Mouse (Mus musculus): ENCODE data around the gene Kpna3.

Gene Kpna3

DNA sequence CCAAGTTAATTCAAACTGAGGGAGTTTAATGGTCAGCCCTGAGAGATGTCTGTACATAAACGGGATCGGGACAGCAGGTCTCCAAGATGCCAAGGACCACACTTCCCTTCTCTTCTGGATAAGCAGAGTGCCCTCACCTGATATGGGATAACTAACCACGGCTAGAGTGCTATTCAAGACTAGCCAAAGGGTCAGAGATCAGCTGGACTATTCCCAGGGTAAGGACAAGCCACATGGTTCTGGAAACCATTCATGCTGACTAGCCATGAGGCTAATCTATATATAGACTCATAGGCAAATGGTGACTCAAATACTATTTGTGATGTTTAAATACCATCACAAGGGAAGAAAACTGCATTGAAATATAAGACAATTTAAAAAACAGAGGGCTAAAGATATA is 49.1 kb downstream of the Kpna3 start:
- no peak for DNase-seq

DNA sequence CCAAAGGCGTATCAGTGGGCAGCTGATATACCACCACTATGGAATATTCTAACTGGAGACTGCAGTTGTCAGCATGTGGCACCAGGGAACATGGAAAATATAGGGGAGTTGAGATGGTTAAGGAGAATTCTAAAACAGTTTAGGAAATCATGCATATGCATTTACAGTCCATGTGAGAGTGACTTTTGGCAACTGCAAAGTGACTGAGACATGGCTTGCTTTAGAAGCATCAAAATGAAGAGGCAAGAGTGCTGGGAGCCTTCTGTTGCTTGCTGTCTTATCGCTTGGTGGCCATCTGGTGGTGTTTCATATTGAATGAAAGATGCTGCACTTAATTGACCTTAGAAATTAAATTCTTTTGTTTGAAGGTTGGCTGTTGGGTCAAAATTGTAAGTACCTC is 72.4 kb downstream of the Kpna3 start:
- no peak for DNase-seq

DNA sequence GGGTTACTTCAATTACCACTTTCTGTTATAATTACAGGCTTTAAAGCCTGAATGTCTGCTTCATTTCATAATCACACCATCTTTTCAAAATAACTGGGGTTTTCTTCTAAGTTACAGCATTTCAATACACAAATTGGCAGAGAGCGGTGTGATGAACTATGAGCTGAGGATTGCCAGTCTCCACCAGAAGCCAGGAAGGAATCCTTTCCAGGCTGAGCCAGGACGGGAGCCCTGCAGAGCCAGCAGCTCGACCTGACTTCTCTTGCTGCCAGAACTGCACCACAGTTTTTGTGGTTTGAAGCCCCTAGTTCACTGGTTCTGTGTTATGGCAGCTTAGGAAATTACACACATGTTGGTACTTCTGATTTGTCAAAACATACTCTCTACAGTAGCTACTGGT is 75.0 kb downstream of the Kpna3 start:
- DNase-seq = no peak

DNA sequence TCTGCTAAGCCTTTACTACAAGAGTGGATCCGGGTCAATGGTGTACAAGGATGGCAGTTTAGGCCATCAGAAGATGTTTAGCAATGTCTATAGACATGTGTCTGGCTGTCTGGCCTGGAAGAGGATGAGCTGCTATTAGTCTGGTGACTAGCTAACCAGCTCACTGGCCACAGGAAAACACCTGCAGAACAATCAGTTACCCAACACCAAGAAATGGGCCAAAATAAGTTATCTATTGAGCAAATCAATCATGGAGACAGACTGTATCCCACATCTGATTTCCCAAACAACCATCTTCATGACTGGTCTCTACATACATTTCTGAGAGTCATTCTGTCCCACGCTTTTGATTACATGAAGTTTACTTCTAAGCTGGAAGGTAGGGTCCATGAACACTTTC is 75.9 kb downstream of the Kpna3 start:
- DNase-seq = no peak

DNA sequence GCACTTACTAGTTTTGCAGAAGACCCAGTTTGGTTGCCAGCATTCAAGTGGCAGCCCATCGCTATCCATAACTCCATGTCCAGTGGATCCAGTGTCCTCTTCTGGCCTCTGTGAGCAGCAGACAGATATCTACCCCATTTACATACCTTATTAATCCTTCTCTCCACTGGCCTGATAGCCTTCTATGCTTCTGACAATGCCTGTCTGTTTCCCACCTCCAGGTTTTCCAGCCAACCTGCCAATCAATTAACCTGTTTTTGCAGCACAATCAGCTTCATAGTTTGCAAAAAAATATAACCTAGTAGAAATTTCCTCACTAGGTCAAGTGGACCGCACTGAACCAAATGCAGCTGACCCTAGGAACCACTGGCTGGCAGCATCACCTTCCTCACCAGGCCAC is 77.4 kb downstream of the Kpna3 start:
- no peak for DNase-seq

DNA sequence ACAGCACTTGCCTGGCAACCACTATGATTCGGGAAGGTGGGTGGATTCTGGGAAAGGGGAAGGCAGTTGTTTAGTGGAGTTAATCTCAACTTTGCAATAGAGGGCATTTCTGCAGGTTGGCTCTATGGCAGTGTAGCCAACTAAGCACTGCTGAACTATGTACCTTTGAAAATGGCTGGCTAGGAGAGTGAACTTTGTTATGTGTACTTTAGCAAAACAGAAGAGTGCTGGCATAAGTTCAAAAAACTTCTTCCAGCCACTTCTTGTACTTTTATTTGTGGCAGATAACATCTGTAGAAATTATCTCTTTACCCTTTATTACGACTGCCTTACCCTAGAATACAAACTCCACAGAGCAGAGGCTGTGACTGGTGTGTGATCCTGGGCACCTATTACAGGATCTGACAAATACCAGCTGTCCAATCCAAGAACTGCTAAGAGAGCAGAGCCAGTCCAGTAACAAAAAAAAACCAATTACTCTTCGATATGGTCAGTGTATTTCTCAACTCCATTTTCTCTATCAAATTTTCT is 78.6 kb downstream of the Kpna3 start:
- no peak for DNase-seq

- DNase-seq = peak; percentile 93
These were observed 79.3 kb downstream of the Kpna3 start, which contains the start of gene Ebpl for GRCm38 (mm10) chr14:61360131-61360980. Gene Ebpl, minus strand, starts transcription at chr14:61360439.

GRCm38 (mm10) chr14:61354251-61355235 is 85.1 kb downstream of the Kpna3 start:
- no peak for DNase-seq

DNA sequence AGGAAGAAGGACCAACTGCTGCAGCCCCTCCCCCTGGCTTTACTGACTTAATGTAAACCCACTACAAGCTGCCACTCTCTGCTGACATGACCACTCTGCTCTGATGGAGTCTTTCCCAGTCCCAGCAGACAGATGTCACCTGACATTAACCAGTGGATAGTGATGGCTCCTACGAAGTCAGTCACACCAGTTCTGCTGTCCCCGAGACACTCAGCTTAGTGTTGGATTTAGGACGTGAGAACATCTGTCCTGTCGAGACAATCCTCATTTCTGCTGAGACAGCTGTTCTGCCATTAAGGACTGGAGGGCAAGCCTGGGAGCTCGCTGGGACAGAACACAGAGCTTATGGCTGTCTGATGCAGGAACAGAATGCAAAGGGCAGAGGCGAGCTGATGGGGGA is 88.9 kb downstream of the Kpna3 start:
- DNase-seq = no peak

GRCm38 (mm10) chr14:61349876-61350275 is 89.8 kb downstream of the Kpna3 start:
- no peak for DNase-seq

DNA sequence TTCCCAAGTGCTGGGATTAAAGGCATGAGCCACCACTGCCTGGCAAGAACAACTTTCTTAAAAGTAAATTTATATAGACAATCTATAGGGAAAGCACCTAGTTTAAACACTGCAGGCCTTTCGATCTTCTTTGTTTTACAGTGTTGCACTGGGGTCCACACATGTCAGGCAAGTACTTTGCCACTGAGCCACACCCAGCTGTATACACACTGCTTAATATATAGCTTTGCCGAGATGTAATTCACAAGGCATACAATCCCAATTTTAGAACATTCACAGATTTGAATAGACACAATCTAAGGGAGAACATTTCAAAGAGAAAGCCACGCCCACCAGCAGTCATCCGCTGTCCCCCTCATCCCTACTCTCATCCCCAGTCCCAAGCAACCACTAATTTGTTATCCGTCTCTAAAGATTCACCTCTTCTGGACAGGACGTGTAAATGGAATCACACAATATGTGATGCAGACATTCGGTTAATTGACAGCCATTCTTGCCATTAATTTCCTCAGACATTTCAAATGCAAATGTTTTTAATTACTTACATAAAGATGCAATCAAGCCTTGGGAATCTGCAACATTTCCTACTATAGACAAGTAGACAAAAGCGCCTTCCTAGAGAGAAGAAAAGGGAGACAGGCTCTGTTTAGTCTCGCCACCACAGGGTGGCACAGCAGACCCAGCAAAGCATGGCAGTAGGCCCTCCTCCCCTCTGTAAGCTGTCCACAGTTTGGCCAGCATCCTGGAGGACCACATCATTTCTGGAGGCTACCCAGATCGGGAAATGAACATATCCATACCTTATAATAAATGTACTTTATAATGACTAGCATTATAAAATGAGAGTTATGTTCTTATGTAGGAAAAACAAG is 92.6 kb downstream of the Kpna3 start:
- DNase-seq = no peak

DNA sequence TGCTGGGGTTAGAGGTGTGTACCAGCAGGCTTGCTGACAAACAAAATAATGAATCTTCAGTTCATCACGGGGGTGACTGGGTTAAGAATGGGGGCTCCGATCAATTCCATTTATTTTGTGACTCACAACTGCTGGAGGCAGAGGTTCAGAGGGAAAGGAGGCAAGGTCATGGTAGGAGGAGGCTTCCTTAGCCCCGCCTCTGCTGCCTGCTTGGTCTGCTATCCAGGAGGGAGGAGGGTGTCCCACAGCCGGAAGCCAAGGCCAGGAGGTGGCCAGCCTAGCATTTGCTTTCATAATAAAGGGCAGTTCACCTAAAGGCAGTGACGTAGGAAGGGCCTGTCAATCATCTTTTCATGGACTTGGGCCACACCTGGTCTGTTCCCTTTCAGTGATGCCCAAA is 95.1 kb downstream of the Kpna3 start:
- DNase-seq = no peak

GRCm38 (mm10) chr14:61339381-61339780 is 100.3 kb downstream of the Kpna3 start:
- DNase-seq = no peak

DNA sequence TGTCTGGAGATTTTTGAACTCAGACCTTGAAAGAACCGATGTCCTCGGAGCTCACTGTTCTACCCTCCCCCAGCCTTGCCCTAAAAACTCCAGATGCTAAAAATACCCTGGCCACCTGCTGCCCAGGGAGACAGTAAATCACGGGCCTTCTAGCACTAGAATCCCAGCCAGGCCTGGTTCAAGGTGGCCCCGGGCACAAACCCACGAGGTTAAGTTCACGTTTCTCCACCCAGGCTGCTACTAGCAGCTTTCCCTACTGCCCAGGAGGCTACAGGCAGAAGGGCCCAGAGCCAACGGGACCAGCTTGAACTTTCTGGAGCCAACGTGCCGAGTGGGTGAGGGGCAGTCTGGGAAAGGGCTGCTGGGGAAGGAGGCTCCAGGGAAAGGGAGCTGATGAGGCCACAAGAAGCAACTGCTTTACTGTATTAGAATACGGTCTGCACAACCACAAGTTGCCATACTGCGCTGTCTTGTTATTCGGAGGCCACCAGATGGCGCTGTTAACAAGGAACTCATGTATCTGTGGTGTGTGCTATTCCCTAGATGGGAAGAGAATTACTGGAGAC is 108.6 kb downstream of the Kpna3 start:
- peak; percentile 84 for DNase-seq

GRCm38 (mm10) chr14:61330591-61330990 is 109.1 kb downstream of the Kpna3 start:
- DNase-seq = no peak

DNA sequence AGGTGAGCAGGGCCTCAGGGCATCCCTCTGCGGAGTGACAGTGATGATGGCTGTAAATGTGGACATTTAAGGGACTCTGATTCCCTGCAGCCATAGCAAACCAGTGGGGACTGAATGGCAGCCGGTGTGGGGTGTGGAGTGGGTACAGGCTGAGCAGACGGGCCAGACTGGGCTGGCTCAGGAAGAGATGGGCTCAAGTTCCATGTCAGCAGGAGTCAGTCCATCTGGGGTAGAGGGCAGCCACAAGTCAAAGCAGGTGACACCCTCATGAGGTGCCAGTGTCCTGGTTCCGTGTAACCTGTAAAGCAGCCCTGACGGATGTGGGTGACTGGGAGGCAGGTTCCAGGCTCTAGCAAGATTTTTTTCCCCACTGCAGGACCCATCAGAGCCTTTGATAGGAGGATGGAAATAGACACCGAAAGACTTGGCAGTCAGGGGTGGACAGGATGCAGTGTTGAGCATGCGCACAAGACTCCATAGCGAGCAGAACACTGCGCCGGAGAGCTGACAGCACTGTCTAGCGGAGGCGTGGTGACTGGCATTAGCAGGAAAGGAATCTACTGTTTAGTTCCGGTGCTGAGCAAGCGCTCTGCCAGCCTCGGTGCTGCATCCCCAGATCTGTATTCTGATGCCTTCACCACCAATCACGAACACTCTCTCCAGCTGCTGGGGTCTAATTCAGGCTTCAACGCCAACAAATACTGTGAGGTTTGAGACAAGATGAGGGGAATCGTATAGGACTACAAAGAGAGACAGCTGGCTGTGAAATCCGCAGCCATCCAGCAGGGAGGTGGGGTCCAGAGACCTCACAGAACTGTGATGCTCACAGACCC is 111.8 kb downstream of the Kpna3 start:
- peak; percentile 96 for DNase-seq

GRCm38 (mm10) chr14:61327007-61327406 is 112.7 kb downstream of the Kpna3 start:
- peak; percentile 41 for DNase-seq

DNA sequence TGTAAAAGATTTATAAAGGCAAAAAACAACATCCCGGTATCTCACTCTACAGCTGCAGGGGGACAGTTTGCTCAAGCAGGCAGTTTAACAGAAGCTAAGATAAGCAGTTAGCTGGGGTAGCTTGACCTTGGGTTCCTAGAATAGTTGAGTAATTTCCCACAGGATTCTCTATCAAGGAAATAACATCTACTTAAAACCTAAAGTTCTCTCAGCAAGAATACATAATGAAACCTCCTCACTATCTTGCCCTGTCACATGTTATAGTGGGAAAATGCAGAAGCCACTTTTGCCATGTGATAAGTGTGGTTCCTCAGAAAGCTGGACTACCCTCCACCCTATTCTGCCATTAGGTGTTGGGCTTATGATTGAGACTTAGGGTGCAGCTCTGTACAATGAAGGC is 116.9 kb downstream of the Kpna3 start:
- DNase-seq = no peak

- no peak for DNase-seq
These were observed 118.5 kb downstream of the Kpna3 start for GRCm38 (mm10) chr14:61321200-61321599.

DNA sequence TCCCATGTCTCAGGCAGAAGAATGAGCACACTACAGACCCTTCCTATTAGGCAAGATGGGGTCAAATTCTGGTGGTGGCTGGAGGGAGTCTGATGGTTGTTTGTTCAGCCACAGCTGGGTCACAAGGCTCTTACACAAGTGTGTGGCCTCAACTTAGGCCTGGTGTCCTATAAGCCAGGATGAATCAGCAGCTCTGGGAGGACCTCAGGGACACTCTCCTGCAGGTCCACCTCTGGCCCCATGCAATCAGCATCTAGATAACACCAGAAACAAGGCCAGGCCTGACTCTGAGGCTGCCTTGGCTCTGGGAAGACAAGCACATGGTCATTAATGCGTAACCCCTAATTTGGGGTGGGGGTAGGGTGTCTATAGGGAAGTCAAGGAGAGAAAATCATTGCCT is 118.9 kb downstream of the Kpna3 start:
- DNase-seq = no peak

- peak; percentile 54 for DNase-seq
These were observed 122.8 kb downstream of the Kpna3 start for GRCm38 (mm10) chr14:61316861-61317260.
